Mouse (Mus musculus) forebrain, postnatal 0 days (tissue): Measurements from ENCODE around the gene Gm17175. TPM values are rescaled to one million over a fixed set of nuclear protein-coding genes. Genes with fewer than 3 reads are reported as not detected.
"Not testable (repeated sequence)": the region's sequence is repeated elsewhere in the genome, so short reads cannot be mapped to it uniquely, and the experiment has no call there.

Experiments
- ATAC-seq: fragments of 200-750 bp; cut with Nextera tagmentation; 2 replicates; pipeline ENCODE4 v1.8.0; 2017; ENCODE audit warnings: mild to moderate bottlenecking, moderate library complexity
- DNase-seq: peaks from one replicate; pipeline ENCODE4 v3.0.0-alpha.2; 2015
- H3K27ac ChIP-seq: fragments of 300-500 bp; sonication (generic); 2 replicates; pipeline ENCODE4 v1.5.1; 2014; ENCODE audit warnings: low read depth, mild to moderate bottlenecking, antibody characterized with exemption, low read length, moderate library complexity, mixed read lengths
- H3K27me3 ChIP-seq: fragments of 300-500 bp; sonication (generic); 2 replicates; pipeline ENCODE4 v1.6.1; 2014; ENCODE audit warnings: mild to moderate bottlenecking, low read length, mixed read lengths; ENCODE audit not compliant: insufficient read depth
- H3K36me3 ChIP-seq: fragments of 300-500 bp; sonication (generic); 2 replicates; pipeline ENCODE4 v1.6.1; 2014; ENCODE audit warnings: mild to moderate bottlenecking, moderate library complexity; ENCODE audit not compliant: insufficient read depth
- H3K4me1 ChIP-seq: fragments of 300-500 bp; sonication (generic); 2 replicates; pipeline ENCODE4 v1.6.1; 2014; ENCODE audit warnings: antibody characterized with exemption; ENCODE audit not compliant: insufficient read depth
- H3K4me2 ChIP-seq: fragments of 300-500 bp; sonication (generic); 2 replicates; pipeline ENCODE4 v1.6.1; 2014; ENCODE audit warnings: low read depth, mild to moderate bottlenecking, moderate library complexity
- H3K4me3 ChIP-seq: fragments of 300-500 bp; sonication (generic); 2 replicates; pipeline ENCODE4 v1.5.1; 2014; ENCODE audit warnings: low read depth, low read length, mixed read lengths
- H3K9ac ChIP-seq: fragments of 300-500 bp; sonication (generic); 2 replicates; pipeline ENCODE4 v1.6.1; 2014; ENCODE audit warnings: mild to moderate bottlenecking
- H3K9me3 ChIP-seq: fragments of 300-500 bp; sonication (generic); 2 replicates; pipeline ENCODE4 v1.6.1; 2016; ENCODE audit warnings: low read length
- CTCF ChIP-seq: sonication (generic); IDR thresholded peaks from 2 replicates; pipeline ENCODE4 v1.5.1; 2016; ENCODE audit warnings: antibody characterized with exemption, control low read depth, low read depth
- WGBS: fragments of 180-500 bp; shearing (Covaris S2); extraction: QIAGEN DNeasy Blood & Tissue Kit; methylation state at CpG from one replicate; pipeline ENCODE4 v1.1.7; 2014; 5-methylcytosine and 5-hydroxymethylcytosine counted together
- polyA plus RNA-seq: library from polyadenylated mRNA; unstranded; fragments of >200 nt; fragmentation: Nextera tagmentation; extraction: Ambion mirVana; gene quantifications from 2 replicates; pipeline ENCODE4 v1.2.1, GENCODE M21; 2015
- total RNA-seq: library from RNA; depleted of rRNA; stranded (reverse); fragments of >200 nt; gene quantifications from 2 replicates; pipeline ENCODE4 v1.2.3, GENCODE M21; 2014; rRNA removed

The Gm17175 gene
- total RNA-seq (not detected in 2 replicates), polyA plus RNA-seq (not detected in 2 replicates)

DNA sequence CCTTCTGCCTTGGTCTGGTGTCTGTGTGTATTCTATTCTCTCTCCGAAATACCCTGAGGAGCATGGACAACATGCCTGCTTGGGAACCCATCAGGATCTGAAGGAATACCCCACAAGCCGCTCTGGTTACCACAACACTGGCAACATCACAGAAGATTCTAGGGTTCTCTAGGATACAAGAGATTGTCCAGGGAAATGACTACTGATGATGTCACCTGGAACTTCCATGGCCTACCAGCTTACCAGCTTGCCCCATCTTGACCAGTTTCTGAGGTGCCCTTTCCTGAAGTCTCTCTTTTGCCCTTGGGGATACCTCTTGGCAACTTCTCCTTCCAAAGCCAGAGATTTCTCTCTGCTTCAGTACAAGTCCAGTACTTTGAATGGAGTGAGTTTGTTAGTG is at the start of gene Gm17175:
Gm17175 (minus strand) TSS at position 101 of the 400 bp plus-strand sequence.
- not testable (repeated sequence) for H3K27me3 ChIP-seq, H3K27ac ChIP-seq, DNase-seq, H3K4me2 ChIP-seq, H3K36me3 ChIP-seq, H3K9ac ChIP-seq, H3K4me1 ChIP-seq, ATAC-seq, H3K9me3 ChIP-seq, H3K4me3 ChIP-seq
- 91% methylated on average over 2 of the region's 2 CpGs for WGBS

DNA sequence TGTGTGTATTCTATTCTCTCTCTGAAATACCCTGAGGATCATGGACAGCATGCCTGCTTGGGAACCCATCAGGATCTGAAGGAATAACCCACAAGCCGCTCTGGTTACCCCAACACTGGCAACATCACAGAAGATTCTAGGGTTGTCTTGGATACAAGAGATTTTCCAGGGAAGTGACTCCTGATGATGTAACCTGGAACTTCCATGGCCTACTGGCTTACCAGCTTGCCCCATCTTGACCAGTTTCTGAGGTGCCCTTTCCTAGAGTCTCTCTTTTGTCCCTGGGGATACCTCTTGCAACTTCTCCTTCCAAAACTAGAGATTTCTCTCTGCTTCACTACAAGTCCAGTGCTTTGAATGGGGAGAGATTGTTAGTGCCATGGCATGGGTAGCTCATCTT is 37.3 kb upstream of the Gm17175 start, which contains the start of gene Gm17078:
Gm17078 (minus strand) TSS at position 101 of the 400 bp plus-strand sequence.
- no peak within 1 kb of the TSS for H3K4me2 ChIP-seq
- DNase-seq: no peak
- no peak for TF ChIP-seq CTCF
- H3K4me1 ChIP-seq: no peaks in the 10 kb centered on the region
- WGBS: 81% methylated on average over 1 of the region's 1 CpGs
- no peak within 1 kb of the TSS for H3K4me3 ChIP-seq
- H3K9me3 ChIP-seq: no peaks in the 10 kb centered on the region
- H3K9ac ChIP-seq: no peak within 1 kb of the TSS
- no peak for ATAC-seq
- H3K36me3 ChIP-seq: no peaks in the 10 kb centered on the region
- H3K27ac ChIP-seq: no peak within 1 kb of the TSS
- no peaks in the 10 kb centered on the region for H3K27me3 ChIP-seq

DNA sequence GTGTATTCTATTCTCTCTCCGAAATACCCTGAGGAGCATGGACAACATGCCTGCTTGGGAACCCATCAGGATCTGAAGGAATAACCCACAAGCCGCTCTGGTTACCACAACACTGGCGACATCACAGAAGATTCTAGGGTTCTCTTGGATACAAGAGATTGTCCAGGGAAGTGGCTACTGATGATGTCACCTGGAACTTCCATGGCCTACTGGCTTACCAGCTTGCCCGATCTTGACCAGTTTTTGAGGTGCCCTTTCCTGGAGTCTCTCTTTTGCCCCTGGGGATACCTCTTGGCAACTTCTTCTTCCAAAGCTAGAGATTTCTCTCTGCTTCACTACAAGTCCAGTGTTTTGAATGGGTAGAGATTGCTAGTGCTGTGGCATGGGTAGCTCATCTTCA is 18.2 kb upstream of the Gm17175 start, which contains the start of gene Gm17174:
Gm17174 (minus strand) TSS at position 101 of the 400 bp plus-strand sequence.
- H3K27me3 ChIP-seq, ATAC-seq: not testable (repeated sequence)

DNA sequence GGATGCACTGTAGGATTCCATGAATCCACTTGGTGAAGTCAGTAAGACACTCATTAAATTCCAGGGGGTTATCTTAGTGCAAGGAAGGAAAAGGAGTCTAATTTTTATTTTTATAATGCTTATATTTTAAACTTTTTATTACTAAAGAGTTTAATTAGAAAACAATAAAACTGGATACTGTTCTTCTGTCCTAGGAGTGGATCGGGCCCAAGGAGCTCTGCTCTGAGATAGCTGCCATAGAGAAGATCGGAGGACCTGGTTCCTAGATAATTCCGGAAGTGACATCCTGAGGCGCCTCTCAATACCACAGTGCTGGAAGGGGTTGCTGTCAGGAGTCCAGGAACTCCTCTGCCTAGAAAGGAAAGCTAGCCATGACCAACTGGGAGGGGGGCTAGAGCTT is 21.4 kb downstream of the Gm17175 start, which contains the start of gene Gm5622:
Gm5622 (plus strand) TSS at position 301 of the 400 bp plus-strand sequence.
- 96% methylated on average over 4 of the region's 4 CpGs for WGBS
- no peaks in the 10 kb centered on the region for H3K27me3 ChIP-seq

More for the DNA sequence above, 18.2 kb upstream of the Gm17175 start, which contains the start of gene Gm17174:
- not testable (repeated sequence) for H3K27ac ChIP-seq, H3K36me3 ChIP-seq, H3K4me3 ChIP-seq, H3K4me1 ChIP-seq, H3K9me3 ChIP-seq, DNase-seq, H3K4me2 ChIP-seq, H3K9ac ChIP-seq
- WGBS: 97% methylated on average over 4 of the region's 4 CpGs

More for the DNA sequence above, 21.4 kb downstream of the Gm17175 start, which contains the start of gene Gm5622:
- no peak within 1 kb of the TSS for H3K4me3 ChIP-seq
- no peaks in the 10 kb centered on the region for H3K36me3 ChIP-seq
- no peak within 1 kb of the TSS for H3K4me2 ChIP-seq
- TF ChIP-seq CTCF: no peak
- no peak within 1 kb of the TSS for H3K9ac ChIP-seq
- no peaks in the 10 kb centered on the region for H3K4me1 ChIP-seq
- H3K9me3 ChIP-seq: no peaks in the 10 kb centered on the region
- H3K27ac ChIP-seq: no peak within 1 kb of the TSS
- ATAC-seq (no peak), DNase-seq (no peak)

Other genes with a start within 250 kb of the Gm17175 start
- not detected in 2 replicates for gene Gm7247, start 212.3 kb downstream of the Gm17175 start, total RNA-seq
- not detected in 2 replicates for gene Gm7247, start 212.3 kb downstream of the Gm17175 start, polyA plus RNA-seq
- not detected in 2 replicates for gene Vmn2r88, start 163.2 kb downstream of the Gm17175 start, total RNA-seq
- gene Vmn2r88, start 163.2 kb downstream of the Gm17175 start, polyA plus RNA-seq: not detected in 2 replicates
- gene Vmn2r89, start 122.2 kb downstream of the Gm17175 start, total RNA-seq: not detected in 2 replicates
- gene Vmn2r89, start 122.2 kb downstream of the Gm17175 start, polyA plus RNA-seq: not detected in 2 replicates
- not detected in 2 replicates for gene Gm5622, start 21.3 kb downstream of the Gm17175 start, total RNA-seq
- not detected in 2 replicates for gene Gm5622, start 21.3 kb downstream of the Gm17175 start, polyA plus RNA-seq
- not detected in 2 replicates for gene Gm17174, start 18.1 kb upstream of the Gm17175 start, total RNA-seq
- not detected in 2 replicates for gene Gm17174, start 18.1 kb upstream of the Gm17175 start, polyA plus RNA-seq
- gene Gm17078, start 37.2 kb upstream of the Gm17175 start, total RNA-seq: not detected in 2 replicates
- gene Gm17078, start 37.2 kb upstream of the Gm17175 start, polyA plus RNA-seq: not detected in 2 replicates
- not detected in 2 replicates for gene Gm4181, start 61.6 kb upstream of the Gm17175 start, total RNA-seq
- not detected in 2 replicates for gene Gm4181, start 61.6 kb upstream of the Gm17175 start, polyA plus RNA-seq
- gene Gm17079, start 121.4 kb upstream of the Gm17175 start, total RNA-seq: not detected in 2 replicates
- not detected in 2 replicates for gene Gm17079, start 121.4 kb upstream of the Gm17175 start, polyA plus RNA-seq
- not detected in 2 replicates for gene Gm5800, start 143.1 kb upstream of the Gm17175 start, total RNA-seq
- not detected in 2 replicates for gene Gm5800, start 143.1 kb upstream of the Gm17175 start, polyA plus RNA-seq
- gene Ang4, start 199.5 kb upstream of the Gm17175 start, total RNA-seq: not detected in 2 replicates
- gene Ang4, start 199.5 kb upstream of the Gm17175 start, polyA plus RNA-seq: not detected in 2 replicates
- gene AY358078, start 226.0 kb upstream of the Gm17175 start, total RNA-seq: not detected in 2 replicates
- gene AY358078, start 226.0 kb upstream of the Gm17175 start, polyA plus RNA-seq: not detected in 2 replicates